Mouse (Mus musculus) lung, adult 2 months (tissue): Measurements from ENCODE around the gene Sema6b. TPM values are rescaled to one million over a fixed set of nuclear protein-coding genes. Genes with fewer than 3 reads are reported as not detected.

Experiments
- DNase-seq: peaks from one replicate; pipeline ENCODE4 v3.0.0; 2022
- H3K4me1 ChIP-seq: fragments of 200-500 bp; 2 replicates; pipeline ENCODE4 v1.6.1; 2011; ENCODE audit warnings: low read length; ENCODE audit not compliant: control insufficient read depth, insufficient read depth
- H3K4me3 ChIP-seq: fragments of 200-500 bp; replicated peaks from 2 replicates; pipeline ENCODE3; 2011; ENCODE audit warnings: low read depth, mild to moderate bottlenecking, control low read depth, low read length; ENCODE audit errors: extremely low read depth
- CTCF ChIP-seq: fragments of 200-500 bp; IDR thresholded peaks from 2 replicates; pipeline ENCODE4 v1.5.1; 2011; ENCODE audit warnings: mild to moderate bottlenecking, low read length, control low read depth; ENCODE audit not compliant: insufficient read depth
- POLR2A ChIP-seq: fragments of 200-500 bp; IDR thresholded peaks from 2 replicates; pipeline ENCODE4 v1.6.1; 2011; ENCODE audit warnings: low read depth, mild to moderate bottlenecking, control low read depth, low read length, borderline replicate concordance; ENCODE audit errors: extremely low read depth
- WGBS: fragments of 180-500 bp; shearing (Covaris S2); methylation state at CpG from one replicate; pipeline ENCODE4 v1.1.7; 2018; 5-methylcytosine and 5-hydroxymethylcytosine counted together
- polyA plus RNA-seq: library from polyadenylated mRNA; depleted of rRNA; stranded (reverse); fragments of >200 nt; gene quantifications from 2 replicates; pipeline ENCODE4 v1.2.3, GENCODE M21; 2012

Sema6b gene
- polyA plus RNA-seq, 1 experiment: 12.5 TPM

DNA sequence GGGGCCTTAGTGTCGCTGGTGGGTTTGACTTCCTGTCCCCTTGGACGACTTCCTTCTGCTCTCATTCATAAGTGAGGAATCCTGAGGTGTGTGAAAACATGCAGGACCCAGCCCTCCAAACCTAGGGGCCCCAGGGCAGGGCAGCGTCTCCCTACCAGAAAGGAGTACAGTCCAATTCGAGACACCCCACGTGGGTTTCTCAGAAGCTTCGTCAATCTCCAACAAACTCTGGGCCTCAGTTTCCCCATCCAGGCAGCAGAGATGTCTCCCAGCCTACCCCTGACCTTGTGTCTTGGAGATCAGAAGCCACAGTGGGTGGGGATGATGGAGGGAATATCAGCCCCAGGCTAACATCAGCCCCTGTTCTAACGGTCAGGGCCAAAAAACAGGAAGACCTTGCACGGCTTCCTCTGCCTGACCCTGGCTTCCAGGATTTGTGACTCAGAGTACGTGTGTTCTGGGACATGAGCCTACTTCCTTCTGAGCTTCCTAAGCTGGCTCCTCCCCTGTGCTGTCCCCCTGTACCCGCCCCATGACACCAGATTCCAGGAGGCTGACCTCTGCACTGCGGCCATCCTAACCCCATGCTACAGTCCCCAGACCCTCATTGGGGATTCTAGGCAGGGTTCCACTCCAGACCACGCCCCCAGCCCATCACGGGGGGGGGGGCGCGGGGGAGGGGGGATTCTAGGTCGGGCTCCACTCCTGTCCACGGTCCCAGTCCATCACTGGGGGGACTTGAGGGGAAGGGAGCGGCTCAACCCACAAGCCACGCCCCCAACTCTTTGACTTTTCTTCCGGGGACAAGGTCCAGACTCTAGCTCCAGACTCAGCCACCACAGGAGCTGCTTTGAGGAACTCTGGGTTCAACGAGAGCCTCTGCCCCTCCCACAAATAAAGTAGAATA lies 6.4 kb downstream of the Sema6b start:
- Histone ChIP-seq H3K4me3 (peak overlapping the region; percentile 59), H3K4me1 (peaks cover 6% of the 10 kb centered on the region)
- peak; percentile 87; the same call in 1 of the 2 replicates for TF ChIP-seq POLR2A
- TF ChIP-seq CTCF: no peak
- peak; percentile 50 for DNase-seq
- 8% methylated on average over 21 of the region's 21 CpGs for WGBS

DNA sequence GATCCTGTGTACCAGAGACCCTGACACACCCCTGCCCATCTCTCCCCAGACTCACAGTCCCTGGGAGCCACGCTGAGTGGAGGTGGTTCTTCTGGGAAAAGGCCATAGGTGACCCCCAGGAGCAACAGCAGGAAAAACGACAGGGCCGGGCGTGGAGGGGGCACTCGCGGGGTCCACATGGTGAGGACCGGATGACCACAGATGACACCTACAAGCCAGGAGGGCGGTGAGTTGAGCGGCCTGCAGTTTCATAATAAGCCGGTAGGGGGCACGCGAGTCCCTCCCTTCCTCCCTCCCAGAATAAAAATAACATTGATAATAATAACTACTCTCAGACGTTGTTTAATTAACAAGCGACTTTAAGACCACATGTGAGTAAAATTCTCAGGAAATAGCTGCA lies 7.5 kb downstream of the Sema6b start:
- peaks cover 6% of the 10 kb centered on the region for H3K4me1 ChIP-seq
- TF ChIP-seq POLR2A (no peak), CTCF (peak; percentile 89)
- no peak overlapping the region for H3K4me3 ChIP-seq
- WGBS: 3% methylated on average over 14 of the region's 14 CpGs
- DNase-seq: peak; percentile 68

DNA sequence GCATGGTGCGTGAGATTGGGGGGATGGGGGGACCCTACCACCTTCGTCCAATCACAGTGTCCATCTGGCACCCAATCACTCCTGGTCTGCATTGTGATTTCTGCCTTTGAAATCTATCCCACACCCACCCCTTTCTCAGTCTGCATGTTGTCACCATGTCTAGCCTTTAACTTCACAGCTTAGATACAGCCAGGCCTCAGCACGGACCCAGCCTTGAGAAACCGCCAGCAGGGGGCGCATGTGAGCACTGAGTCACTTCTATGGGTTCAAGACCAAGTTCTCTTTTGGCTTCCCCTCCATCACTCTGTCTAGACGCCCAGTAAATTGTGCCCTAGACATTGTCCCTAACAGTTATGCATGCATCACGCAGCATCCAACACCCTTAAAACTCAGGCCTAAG lies 8.3 kb downstream of the Sema6b start:
- WGBS: 38% methylated on average over 7 of the region's 7 CpGs
- H3K4me3 ChIP-seq: no peak overlapping the region
- peak; percentile 74 for DNase-seq

GRCm38 (mm10) chr17:56131136-56131535 lies 9.0 kb downstream of the Sema6b start:
- DNase-seq: no peak
- no peak overlapping the region for H3K4me3 ChIP-seq
- peaks cover 6% of the 10 kb centered on the region for H3K4me1 ChIP-seq
- 85% methylated on average over 10 of the region's 10 CpGs for WGBS
- no peak for TF ChIP-seq CTCF
- no peak for TF ChIP-seq POLR2A

More for the DNA sequence above, 8.3 kb downstream of the Sema6b start:
- H3K4me1 ChIP-seq: peaks cover 6% of the 10 kb centered on the region
- peak; percentile 72 for TF ChIP-seq CTCF
- no peak for TF ChIP-seq POLR2A

GRCm38 (mm10) chr17:56128246-56128645 lies 11.9 kb downstream of the Sema6b start:
- no peak for DNase-seq
- TF ChIP-seq CTCF (no peak), POLR2A (no peak)
- WGBS: 39% methylated on average over 15 of the region's 15 CpGs
- Histone ChIP-seq H3K4me1 (peaks cover 3% of the 10 kb centered on the region; the same call in 1 of the 2 replicates), H3K4me3 (no peak overlapping the region)

- DNase-seq: no peak
- TF ChIP-seq CTCF: no peak
- no peak for TF ChIP-seq POLR2A
- 81% methylated on average over 11 of the region's 11 CpGs for WGBS
- Histone ChIP-seq H3K4me1 (no peaks in the 10 kb centered on the region), H3K4me3 (no peak overlapping the region)
Observed at GRCm38 (mm10) chr17:56126175-56126574, 14.0 kb downstream of the Sema6b start.

DNA sequence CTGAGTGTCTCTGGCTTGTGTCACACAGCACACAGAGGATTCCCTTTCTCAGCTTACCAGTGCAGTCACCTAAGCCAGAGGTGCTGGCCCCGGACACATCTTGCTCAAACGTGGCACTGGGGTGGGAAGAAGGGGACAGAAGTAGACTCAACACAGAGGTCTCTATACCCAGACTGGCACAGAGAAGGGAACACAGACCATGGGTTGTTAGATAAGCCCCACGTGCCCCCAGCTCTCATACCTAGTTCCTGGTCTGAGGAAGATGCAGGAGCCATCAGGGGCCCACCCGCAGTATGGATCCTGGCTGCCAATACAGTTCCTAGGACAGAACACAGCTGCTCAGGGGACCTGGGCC lies 14.9 kb downstream of the Sema6b start:
- Histone ChIP-seq H3K4me1 (no peaks in the 10 kb centered on the region), H3K4me3 (no peak overlapping the region)
- 87% methylated on average over 4 of the region's 4 CpGs for WGBS
- TF ChIP-seq POLR2A (no peak), CTCF (no peak)
- no peak for DNase-seq

- 28% methylated on average over 59 of the region's 59 CpGs for WGBS
Observed at GRCm38 (mm10) chr17:56124377-56125275, 15.5 kb downstream of the Sema6b start.

DNA sequence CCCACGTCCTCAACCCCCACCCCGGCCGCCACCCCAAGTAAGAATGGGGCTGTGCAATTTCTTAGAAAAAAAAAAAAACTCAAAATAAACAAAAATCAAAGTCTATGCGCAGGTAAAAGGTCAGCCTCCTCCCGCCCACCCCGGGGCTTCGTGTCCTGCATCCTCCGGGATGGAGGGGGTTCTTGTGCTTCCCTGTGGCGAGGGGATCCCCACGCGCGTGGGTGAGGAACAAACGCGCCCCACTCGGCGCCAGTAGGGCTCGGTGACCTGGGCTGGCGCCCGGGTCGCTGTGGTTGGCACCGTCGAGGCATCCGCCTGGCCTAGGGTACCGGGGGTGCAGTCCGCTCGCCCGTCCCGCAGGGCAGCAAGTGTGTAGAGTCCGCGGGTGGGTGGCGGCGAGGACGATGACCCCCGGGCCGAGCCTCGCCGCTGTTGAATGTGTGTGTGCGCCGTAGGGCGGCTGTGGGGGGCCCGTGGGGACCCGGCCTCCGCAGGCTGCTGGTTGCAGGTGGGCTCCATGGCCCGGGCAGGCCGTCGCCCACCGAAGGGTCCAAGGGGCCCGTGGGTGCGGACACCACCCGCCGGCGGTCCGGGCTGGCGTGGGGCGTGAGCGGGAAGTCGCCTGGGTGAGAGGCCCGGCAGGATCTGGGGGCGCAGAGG lies 16.3 kb downstream of the Sema6b start:
- 51% methylated on average over 59 of the region's 59 CpGs for WGBS
- H3K4me3 ChIP-seq: no peak overlapping the region
- H3K4me1 ChIP-seq: 0 out of 2 replicates have a peak, but pooled peaks cover 2% of the 10 kb centered on the region
- TF ChIP-seq POLR2A (no peak), CTCF (no peak)
- no peak for DNase-seq

More at GRCm38 (mm10) chr17:56124377-56125275, 15.5 kb downstream of the Sema6b start:
- 0 out of 2 replicates have a peak, but pooled peaks cover 2% of the 10 kb centered on the region for H3K4me1 ChIP-seq
- TF ChIP-seq POLR2A (0 out of 2 replicates have a peak, but pooled peaks have one; percentile 11), CTCF (peak; percentile 82)
- peak overlapping the region; percentile 52 for H3K4me3 ChIP-seq
- peak; percentile 57 for DNase-seq
